Mouse (Mus musculus): ENCODE measurements at regions not wholly inside any gene's neighbourhood (a gene's known extent, or its start where the extent isn't known, plus 50 kb on each side); places are given as distances from the start of the nearest gene placed in this dataset.

GRCm38 (mm10) chr8:107860251-107860650 is 82.2 kb upstream of the Zfhx3 start:
- H3K27ac ChIP-seq (replicated peaks) = no peak overlapping the region
- H3K4me1 ChIP-seq = 0 out of 2 replicates have a peak, but pooled peaks cover 4% of the 10 kb centered on the region
- no peak overlapping the region for H3K9ac ChIP-seq
- no peak for ATAC-seq (ENCODE audit: extremely low read depth, insufficient number of reproducible peaks, low FRiP score, low TSS enrichment)
- H3K27me3 ChIP-seq (replicated peaks) = no peaks in the 10 kb centered on the region
- WGBS = 75% methylated on average over 4 of the region's 4 CpGs
- H3K4me3 ChIP-seq = no peak overlapping the region
- no peaks in the 10 kb centered on the region for H3K36me3 ChIP-seq
- no peaks in the 10 kb centered on the region for H3K9me3 ChIP-seq
- no peak overlapping the region for H3K4me2 ChIP-seq

GRCm38 (mm10) chr8:107864802-107865651 is 77.4 kb upstream of the Zfhx3 start:
- Histone ChIP-seq H3K4me3 (no peak overlapping the region), H3K27ac (replicated peaks) (no peak overlapping the region), H3K9ac (no peak overlapping the region), H3K4me1 (0 out of 2 replicates have a peak, but pooled peaks cover 4% of the 10 kb centered on the region), H3K9me3 (no peaks in the 10 kb centered on the region), H3K36me3 (no peaks in the 10 kb centered on the region), H3K27me3 (replicated peaks) (no peaks in the 10 kb centered on the region), H3K4me2 (no peak overlapping the region)
- ATAC-seq (ENCODE audit: extremely low read depth, insufficient number of reproducible peaks, low FRiP score, low TSS enrichment) = no peak
- 53% methylated on average over 14 of the region's 14 CpGs for WGBS

GRCm38 (mm10) chr8:107865744-107866143 is 76.7 kb upstream of the Zfhx3 start:
- H3K9ac ChIP-seq = no peak overlapping the region
- WGBS = 68% methylated on average over 4 of the region's 4 CpGs
- ATAC-seq (ENCODE audit: extremely low read depth, insufficient number of reproducible peaks, low FRiP score, low TSS enrichment) = no peak
- no peaks in the 10 kb centered on the region for H3K9me3 ChIP-seq
- no peak overlapping the region for H3K4me2 ChIP-seq
- H3K27me3 ChIP-seq (replicated peaks) = no peaks in the 10 kb centered on the region
- H3K27ac ChIP-seq (replicated peaks) = no peak overlapping the region
- H3K4me1 ChIP-seq = 0 out of 2 replicates have a peak, but pooled peaks cover 4% of the 10 kb centered on the region
- no peaks in the 10 kb centered on the region for H3K36me3 ChIP-seq
- H3K4me3 ChIP-seq = no peak overlapping the region

GRCm38 (mm10) chr8:107871718-107872117 is 70.7 kb upstream of the Zfhx3 start:
- no peaks in the 10 kb centered on the region for H3K36me3 ChIP-seq
- 62% methylated on average over 15 of the region's 15 CpGs for WGBS
- H3K9me3 ChIP-seq = peaks cover 3% of the 10 kb centered on the region; the same call in 1 of the 2 replicates
- no peak for ATAC-seq (ENCODE audit: extremely low read depth, insufficient number of reproducible peaks, low FRiP score, low TSS enrichment)
- H3K9ac ChIP-seq = no peak overlapping the region
- no peak overlapping the region for H3K27ac ChIP-seq (replicated peaks)
- no peaks in the 10 kb centered on the region for H3K4me1 ChIP-seq
- no peak overlapping the region for H3K4me2 ChIP-seq
- H3K4me3 ChIP-seq = no peak overlapping the region
- no peaks in the 10 kb centered on the region for H3K27me3 ChIP-seq (replicated peaks)

GRCm38 (mm10) chr8:107872121-107872520 is 70.3 kb upstream of the Zfhx3 start:
- no peak for ATAC-seq (ENCODE audit: extremely low read depth, insufficient number of reproducible peaks, low FRiP score, low TSS enrichment)
- H3K4me1 ChIP-seq = no peaks in the 10 kb centered on the region
- H3K4me2 ChIP-seq = no peak overlapping the region
- no peaks in the 10 kb centered on the region for H3K36me3 ChIP-seq
- WGBS = 65% methylated on average over 11 of the region's 11 CpGs
- no peak overlapping the region for H3K27ac ChIP-seq (replicated peaks)
- no peak overlapping the region for H3K4me3 ChIP-seq
- peaks cover 3% of the 10 kb centered on the region; the same call in 1 of the 2 replicates for H3K9me3 ChIP-seq
- no peaks in the 10 kb centered on the region for H3K27me3 ChIP-seq (replicated peaks)
- no peak overlapping the region for H3K9ac ChIP-seq

- no peaks in the 10 kb centered on the region for H3K27me3 ChIP-seq (replicated peaks)
Measured at GRCm38 (mm10) chr8:107876455-107876854, 66.0 kb upstream of the Zfhx3 start.

DNA sequence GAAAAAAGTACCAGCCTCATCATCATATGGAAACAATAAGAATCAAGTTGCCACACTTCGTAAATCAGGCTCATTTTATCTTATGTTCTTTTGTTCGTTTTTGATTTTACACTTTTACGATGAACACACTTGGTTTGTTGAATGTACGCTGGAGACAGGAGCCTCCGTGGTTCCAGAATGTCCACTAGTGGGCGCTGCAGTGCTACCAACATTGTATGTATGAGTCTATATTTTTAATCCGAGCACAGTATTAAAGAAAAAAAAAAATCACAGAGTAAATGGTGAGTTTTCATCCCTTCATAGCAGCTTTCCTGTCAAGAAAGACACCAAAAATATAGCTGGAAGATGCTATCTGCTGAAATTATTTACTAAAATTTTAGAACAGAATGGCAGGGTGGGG is 60.6 kb upstream of the Zfhx3 start:
- Histone ChIP-seq H3K4me3 (no peak overlapping the region), H3K36me3 (no peaks in the 10 kb centered on the region), H3K27ac (replicated peaks) (no peak overlapping the region), H3K4me1 (peaks cover 9% of the 10 kb centered on the region; the same call in 1 of the 2 replicates), H3K9me3 (0 out of 2 replicates have a peak, but pooled peaks cover 3% of the 10 kb centered on the region), H3K9ac (no peak overlapping the region), H3K4me2 (no peak overlapping the region), H3K27me3 (replicated peaks) (no peaks in the 10 kb centered on the region)
- ATAC-seq (ENCODE audit: extremely low read depth, insufficient number of reproducible peaks, low FRiP score, low TSS enrichment) = no peak
- WGBS = 18% methylated on average over 7 of the region's 7 CpGs

More at GRCm38 (mm10) chr8:107876455-107876854, 66.0 kb upstream of the Zfhx3 start:
- WGBS = 71% methylated on average over 2 of the region's 2 CpGs
- H3K36me3 ChIP-seq = no peaks in the 10 kb centered on the region
- H3K4me2 ChIP-seq = no peak overlapping the region
- H3K4me3 ChIP-seq = no peak overlapping the region
- no peak overlapping the region for H3K9ac ChIP-seq
- H3K4me1 ChIP-seq = no peaks in the 10 kb centered on the region
- H3K9me3 ChIP-seq = peaks cover 3% of the 10 kb centered on the region; the same call in 1 of the 2 replicates
- ATAC-seq (ENCODE audit: extremely low read depth, insufficient number of reproducible peaks, low FRiP score, low TSS enrichment) = no peak
- no peak overlapping the region for H3K27ac ChIP-seq (replicated peaks)

DNA sequence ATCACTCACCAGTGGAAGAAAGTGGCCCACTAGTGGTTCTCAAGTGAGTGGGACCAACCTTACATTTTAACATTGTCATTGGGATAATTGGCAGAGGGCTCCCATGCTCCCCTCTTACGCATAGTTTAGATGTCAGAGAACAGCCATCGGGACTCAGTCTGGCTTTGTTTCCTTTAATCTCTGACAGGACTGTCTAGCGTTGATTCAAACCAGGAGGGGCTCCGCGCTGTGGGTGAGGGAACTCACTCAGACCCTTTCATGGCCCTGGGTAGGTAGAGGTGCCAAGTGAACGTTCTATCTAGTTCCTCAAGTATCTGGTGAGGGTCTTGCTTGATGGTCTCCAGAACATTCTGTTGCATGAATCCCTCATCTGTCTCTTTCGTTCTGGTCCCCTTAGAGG is 56.9 kb upstream of the Zfhx3 start:
- Histone ChIP-seq H3K36me3 (no peaks in the 10 kb centered on the region), H3K4me1 (peaks cover 9% of the 10 kb centered on the region; the same call in 1 of the 2 replicates), H3K27ac (replicated peaks) (no peak overlapping the region), H3K27me3 (replicated peaks) (no peaks in the 10 kb centered on the region), H3K4me2 (0 out of 2 replicates have a peak overlapping the region, but pooled peaks have one; percentile 3), H3K4me3 (no peak overlapping the region), H3K9me3 (0 out of 2 replicates have a peak, but pooled peaks cover 3% of the 10 kb centered on the region), H3K9ac (no peak overlapping the region)
- 18% methylated on average over 7 of the region's 7 CpGs for WGBS
- ATAC-seq (ENCODE audit: extremely low read depth, insufficient number of reproducible peaks, low FRiP score, low TSS enrichment) = no peak

- H3K36me3 ChIP-seq = no peaks in the 10 kb centered on the region
- WGBS = 50% methylated on average over 5 of the region's 5 CpGs
- no peak overlapping the region for H3K27ac ChIP-seq (replicated peaks)
- H3K4me2 ChIP-seq = no peak overlapping the region
- H3K27me3 ChIP-seq (replicated peaks) = no peaks in the 10 kb centered on the region
- H3K4me3 ChIP-seq = no peak overlapping the region
- peaks cover 9% of the 10 kb centered on the region; the same call in 1 of the 2 replicates for H3K4me1 ChIP-seq
- H3K9me3 ChIP-seq = 0 out of 2 replicates have a peak, but pooled peaks cover 3% of the 10 kb centered on the region
- ATAC-seq (ENCODE audit: extremely low read depth, insufficient number of reproducible peaks, low FRiP score, low TSS enrichment) = no peak
- H3K9ac ChIP-seq = no peak overlapping the region
Measured at GRCm38 (mm10) chr8:107885971-107886370, 56.5 kb upstream of the Zfhx3 start.

DNA sequence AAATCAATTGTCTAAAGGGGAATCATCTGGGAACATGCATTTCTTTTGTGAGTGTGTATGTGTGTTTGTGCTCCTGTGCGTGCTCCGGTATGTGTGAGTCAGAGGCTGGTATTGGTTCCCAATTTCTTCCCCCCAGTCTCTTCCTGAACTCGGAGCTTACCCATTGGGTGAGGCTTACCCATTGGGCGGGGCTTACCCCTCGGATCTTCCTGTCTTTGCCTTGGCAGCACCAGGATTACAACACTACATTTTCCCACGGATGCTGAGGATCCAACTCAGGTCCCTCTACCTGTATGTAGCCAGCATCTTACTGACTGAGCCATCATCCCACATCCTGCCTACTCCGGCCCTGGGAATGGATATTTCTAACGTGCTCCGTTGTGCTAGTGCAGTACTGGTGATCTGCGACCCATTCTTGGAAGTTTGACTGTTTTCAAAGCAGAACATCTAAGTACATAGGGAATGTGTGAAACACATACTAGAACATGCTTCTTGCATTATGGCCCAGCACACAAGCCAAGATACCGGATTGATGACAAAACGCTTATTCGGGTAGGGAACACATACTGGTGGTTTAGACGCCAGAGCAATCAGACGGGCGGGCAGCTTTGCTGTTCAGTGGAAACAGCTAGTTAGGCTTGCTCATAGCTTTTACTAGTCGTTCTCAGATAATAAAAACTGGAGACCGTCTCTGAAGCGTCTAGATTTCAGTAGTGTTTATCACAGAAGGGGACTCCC is 55.8 kb upstream of the Zfhx3 start:
- no peaks in the 10 kb centered on the region for H3K27me3 ChIP-seq (replicated peaks)
- H3K36me3 ChIP-seq = no peaks in the 10 kb centered on the region
- WGBS = 78% methylated on average over 19 of the region's 19 CpGs
- H3K9ac ChIP-seq = no peak overlapping the region
- 0 out of 2 replicates have a peak overlapping the region, but pooled peaks have one; percentile 4 for H3K4me2 ChIP-seq
- H3K4me3 ChIP-seq = no peak overlapping the region
- no peak for ATAC-seq (ENCODE audit: extremely low read depth, insufficient number of reproducible peaks, low FRiP score, low TSS enrichment)
- H3K27ac ChIP-seq (replicated peaks) = no peak overlapping the region
- H3K9me3 ChIP-seq = 0 out of 2 replicates have a peak, but pooled peaks cover 3% of the 10 kb centered on the region
- H3K4me1 ChIP-seq = peaks cover 9% of the 10 kb centered on the region; the same call in 1 of the 2 replicates

DNA sequence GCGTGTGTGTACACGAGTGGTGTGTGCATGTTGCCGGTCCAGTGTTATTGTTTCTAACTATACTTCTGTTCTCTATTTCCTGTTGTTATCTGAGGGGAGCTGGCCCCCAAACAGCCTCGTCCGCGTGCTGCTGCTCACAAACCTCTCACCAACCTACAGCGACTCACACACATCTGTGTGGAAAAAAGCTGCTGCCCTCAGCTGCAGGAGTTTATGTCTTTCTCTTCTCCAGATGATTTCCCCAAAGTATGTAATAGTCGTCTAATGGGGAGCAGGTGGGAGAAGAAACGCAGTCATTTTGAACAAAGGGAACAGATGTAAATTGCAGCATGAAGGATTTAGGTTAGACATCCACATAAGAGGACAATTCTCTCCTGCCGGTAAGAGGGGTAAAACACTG is 55.1 kb upstream of the Zfhx3 start:
- no peaks in the 10 kb centered on the region for H3K27me3 ChIP-seq (replicated peaks)
- no peak overlapping the region for H3K27ac ChIP-seq (replicated peaks)
- no peak overlapping the region for H3K9ac ChIP-seq
- no peak for ATAC-seq (ENCODE audit: extremely low read depth, insufficient number of reproducible peaks, low FRiP score, low TSS enrichment)
- H3K4me3 ChIP-seq = no peak overlapping the region
- WGBS = 46% methylated on average over 10 of the region's 10 CpGs
- H3K36me3 ChIP-seq = no peaks in the 10 kb centered on the region
- 0 out of 2 replicates have a peak overlapping the region, but pooled peaks have one; percentile 4 for H3K4me2 ChIP-seq
- H3K4me1 ChIP-seq = peaks cover 9% of the 10 kb centered on the region; the same call in 1 of the 2 replicates
- 0 out of 2 replicates have a peak, but pooled peaks cover 3% of the 10 kb centered on the region for H3K9me3 ChIP-seq
